Mouse (Mus musculus) T-helper 1 cell (primary cell): ENCODE results near the gene Bptf.

Experiments
- in situ Hi-C: fragments of 300-600 bp; cut with MboI, MseI; formaldehyde crosslinking; loops from one replicate; pipeline ENCODE4 v1.15.1; 2025; ENCODE audit warnings: high pct_unique_total_duplicates

The Bptf gene

DNA sequence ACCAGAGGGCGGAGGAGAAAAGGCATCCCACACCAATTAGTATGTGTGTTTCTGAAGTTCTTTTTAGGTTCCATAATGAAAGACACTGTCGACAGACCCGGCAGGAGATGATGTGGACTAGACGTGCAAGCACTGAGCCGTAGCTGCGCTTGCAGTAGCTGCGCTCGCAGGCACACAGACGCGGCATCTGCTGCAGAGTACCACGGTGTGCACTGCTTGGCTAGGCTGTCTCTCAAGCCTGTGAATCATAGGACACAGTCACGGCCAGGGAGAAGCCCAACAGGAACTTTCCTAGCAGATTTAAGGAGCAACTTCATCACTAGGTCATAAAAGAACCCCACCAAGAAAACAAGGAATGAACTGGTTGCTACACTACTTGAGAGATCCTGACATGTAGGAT is 14.1 kb downstream of the Bptf start:
- in situ Hi-C loops = no loop called here

DNA sequence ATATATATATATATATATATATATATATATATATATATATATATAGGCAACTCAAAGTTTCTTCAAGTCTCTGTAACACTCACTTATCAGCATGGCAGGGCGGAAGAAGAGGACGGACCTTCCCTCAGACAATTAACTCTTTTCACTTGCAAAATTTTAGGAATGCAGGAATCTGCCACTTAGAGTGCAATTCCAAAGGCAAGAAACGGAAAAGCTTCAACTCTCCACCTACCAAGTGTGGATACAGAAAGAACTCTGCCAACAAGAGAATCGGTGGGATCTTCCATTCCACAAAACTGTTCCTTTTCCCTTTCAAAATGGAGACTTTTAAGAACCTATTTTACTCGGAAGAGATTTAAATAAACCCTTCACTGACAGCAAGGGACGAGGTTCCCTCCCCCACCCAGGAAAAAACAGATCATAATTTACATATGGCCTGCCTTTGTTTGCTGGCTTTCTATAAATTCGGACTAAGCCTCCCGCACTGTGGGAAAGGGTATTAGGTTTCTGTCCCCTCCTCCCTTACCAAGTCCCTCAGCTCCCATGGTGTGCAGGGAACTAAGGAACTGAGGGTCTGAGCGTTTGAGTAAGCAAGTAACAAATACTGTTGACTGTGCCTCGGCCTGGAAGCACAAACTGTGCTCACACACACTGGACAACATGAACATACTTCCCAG is 17.9 kb downstream of the Bptf start:
- in situ Hi-C loops = no loop called here

DNA sequence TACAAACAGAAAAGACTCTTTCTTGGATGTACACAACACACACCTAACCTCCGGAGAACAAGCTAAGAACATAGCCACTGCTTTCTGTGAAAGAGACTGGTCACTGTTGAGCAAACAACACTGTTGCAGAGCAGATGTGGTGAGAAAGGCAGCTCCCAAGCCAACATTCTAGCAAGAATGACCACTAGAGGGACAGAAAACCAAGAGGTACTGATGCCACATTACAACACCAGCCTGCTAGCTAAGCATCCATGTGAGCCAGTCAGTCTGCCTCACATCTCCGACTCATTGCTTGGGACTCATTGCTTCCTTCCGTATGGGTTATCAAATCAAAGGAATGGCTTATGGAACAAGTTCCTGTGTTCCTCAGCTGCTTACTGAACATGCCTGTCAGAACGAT is 18.8 kb downstream of the Bptf start:
- in situ Hi-C loops = no loop called here

DNA sequence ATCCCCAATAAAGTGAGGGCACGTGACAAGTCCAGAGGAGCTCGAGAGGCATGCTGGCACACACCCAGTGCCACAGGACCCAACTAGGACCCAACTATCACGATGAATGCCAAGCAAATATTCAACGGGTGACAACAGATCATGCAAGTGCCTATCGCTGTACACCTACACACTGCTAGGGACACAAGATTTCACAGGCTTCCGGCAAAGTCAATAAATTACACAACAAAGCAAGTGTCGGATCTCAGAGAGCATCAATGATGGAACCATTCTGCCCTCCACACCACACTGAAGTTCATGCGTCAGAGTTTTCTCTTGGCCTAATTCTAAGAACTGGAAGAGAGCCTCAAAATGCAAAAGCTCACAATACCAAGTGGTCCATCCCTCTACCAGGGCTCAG is 22.3 kb downstream of the Bptf start:
- in situ Hi-C loops = no loop called here

DNA sequence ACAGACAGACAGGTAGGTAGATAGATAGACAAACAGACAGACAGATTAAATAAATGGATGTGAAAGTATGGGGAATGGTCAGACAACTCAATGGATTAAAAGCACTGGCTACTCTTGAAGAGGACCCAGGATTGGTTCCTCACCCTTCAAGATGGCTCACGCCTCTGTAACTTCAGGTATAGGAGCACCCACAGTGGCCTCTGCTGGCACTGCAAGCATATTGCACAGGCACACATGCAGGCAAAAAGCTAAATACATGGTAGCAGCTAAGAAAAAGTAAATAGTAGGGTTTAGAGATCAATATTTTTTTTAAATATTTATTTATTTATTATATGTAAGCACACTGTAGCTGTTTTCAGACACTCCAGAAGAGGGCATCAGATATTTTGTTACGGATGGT is 23.0 kb downstream of the Bptf start:
- in situ Hi-C loops = no loop called here

DNA sequence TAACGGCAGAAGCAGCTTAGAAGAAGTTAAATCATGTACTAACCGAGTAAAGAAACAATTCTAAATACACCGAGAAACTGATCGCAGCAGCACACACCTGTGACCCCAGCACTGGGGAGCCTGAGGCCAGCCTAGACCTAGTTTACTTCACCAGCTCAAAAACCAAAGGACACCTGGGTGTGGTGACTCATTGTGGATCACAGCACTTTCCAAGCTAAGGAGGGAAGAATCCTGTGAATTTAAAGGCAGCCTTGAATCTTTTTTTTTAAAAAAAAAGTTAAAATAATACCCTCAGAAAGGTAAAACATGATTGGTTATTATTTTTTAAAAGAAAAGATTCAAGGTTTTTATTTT is 24.2 kb downstream of the Bptf start:
- in situ Hi-C loops = no loop called here

DNA sequence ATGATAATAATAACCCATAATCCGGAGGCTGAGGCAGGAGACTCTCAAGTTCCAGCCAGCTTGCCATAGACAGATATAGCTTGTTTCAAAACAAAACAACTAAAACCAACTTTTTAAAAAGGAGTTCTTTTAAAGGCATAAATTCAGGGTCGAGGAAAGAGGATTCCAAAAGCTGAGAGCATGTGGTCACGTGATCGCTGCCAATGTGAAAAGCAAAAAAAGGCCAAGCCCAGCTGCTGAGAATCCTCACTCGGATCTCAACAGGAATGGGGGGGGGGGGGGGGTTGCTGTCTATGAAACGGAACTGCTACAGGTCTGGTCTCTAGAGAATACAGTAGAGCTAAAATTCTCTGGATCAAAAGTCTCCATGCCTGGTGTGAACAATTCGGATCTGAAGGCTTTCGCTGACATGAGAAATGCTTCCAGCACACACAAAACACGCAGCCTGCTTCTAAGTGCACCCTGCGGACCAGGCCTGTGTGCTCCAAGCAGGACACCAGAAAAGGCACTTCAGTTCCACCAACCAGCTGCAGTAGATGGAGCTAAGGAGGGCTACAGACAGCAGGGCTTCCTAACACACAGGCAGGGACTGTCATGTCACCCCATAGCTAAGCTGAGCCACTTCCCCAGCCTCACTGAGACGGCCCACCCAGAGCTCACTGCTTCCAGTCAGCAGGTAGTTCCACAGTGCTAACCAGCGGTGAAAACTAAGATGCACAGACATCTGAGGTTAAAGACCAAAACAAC is 24.8 kb downstream of the Bptf start:
- in situ Hi-C loops = no loop called here

DNA sequence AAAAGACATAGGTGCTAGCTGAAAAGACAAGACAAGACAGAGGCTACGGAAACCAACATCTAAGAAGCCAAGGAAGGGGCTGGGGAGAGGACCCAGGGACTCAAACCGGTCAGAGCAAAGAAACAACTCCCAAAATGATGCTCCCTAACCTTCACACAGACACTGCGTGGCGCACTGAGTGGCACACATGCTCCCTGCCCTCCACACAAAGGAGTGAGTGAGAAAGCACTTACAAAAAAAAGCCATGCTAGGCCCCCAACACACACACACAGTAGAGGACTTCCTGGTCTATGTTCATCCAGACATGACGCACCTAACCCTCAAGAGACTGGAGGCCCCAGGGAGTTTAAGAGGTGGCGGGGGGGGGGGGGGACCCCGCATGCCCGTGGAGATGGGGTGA is 25.5 kb downstream of the Bptf start:
- in situ Hi-C loops = no loop called here

DNA sequence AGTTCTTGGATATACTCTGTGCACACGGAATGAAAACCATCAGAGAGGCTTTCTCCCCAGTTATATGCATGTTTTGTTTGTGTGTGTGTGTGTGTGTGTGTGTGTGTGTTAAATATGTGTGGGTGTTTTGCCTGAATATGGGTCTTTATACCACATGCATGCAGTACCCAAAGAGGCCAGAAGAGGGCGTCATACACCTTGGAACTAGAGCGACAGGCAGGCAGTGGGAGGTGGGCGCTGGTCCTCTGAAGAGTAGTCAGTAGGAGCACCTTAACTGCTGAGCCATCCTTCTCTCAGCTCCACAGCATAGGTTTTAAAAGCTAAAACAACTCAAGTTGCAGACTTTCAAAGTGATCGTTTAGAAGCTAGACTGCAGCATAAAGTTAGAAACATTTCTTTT is 26.7 kb downstream of the Bptf start:
- in situ Hi-C loops = no loop called here

DNA sequence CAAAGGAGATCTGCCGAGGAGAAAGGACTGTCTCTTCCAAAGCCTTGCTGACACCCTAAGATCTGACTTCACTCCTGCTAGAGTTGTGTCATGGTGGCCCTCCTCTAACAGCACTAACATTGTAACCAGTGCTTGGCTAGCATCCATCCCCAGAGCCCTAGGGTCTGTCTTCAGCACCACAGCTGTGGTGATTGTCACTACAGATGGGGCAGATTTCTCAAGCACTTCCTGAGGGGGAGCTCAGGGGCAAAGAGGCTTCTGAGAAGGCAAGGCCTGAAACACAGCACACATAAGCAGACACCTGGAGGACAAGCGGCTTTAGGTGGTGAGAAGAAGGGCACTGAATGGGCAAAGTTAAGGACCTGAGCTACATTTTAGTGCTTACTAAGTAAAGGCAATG is 28.2 kb downstream of the Bptf start:
- in situ Hi-C loops = no loop called here

DNA sequence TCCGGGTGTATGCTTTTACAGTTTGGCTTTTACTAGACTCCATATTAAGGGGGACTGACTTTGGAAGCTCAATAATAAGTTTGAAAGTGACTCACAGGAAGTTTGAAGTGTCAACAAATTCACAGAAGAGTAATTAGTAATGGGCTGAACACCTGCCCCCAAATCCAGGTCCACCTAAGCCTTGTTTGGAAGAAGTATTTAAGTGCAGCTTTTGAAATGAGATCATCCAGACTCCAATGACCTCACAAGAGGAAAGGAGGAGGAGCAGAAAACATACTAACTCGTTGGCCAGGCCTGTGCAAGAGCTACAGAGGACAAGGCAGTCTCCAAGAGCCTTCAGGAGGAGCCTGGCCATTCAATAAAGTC is 28.7 kb downstream of the Bptf start:
- in situ Hi-C loops = no loop called here

DNA sequence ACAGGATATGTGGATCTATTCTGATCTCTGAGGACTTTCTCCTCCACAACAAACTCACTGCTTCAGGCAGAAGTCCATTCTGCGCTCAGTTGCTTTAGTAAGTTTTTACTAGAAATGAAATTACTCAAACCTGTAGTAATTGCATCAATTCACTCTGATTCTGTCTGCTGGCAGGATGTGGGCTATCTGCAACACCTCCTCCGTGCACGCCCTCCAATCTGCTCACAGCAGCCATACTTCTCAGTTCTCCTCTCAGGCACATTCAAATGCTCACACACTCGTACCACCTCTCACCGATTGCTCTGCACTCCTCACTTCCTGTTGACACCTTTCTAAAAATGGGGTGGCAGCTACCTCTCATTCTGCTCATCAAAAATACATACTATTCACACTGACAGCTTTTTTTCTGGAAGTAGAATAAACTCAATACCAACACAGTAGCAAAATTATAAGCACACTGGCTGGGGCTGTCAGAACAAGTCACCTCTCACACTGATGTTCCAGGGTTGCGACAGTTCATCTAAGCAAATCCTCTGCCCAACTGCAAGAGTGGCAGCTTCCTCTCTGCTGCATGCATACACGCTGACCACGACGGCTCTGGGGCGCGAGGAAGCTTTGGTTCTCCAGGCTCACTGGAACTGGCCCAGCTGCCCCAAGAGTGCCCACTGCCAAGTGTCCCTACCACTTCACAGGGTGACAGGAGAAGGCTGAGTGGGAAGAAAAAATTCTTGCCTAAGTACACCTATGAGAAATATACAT is 29.3 kb downstream of the Bptf start:
- in situ Hi-C loops = no loop called here

DNA sequence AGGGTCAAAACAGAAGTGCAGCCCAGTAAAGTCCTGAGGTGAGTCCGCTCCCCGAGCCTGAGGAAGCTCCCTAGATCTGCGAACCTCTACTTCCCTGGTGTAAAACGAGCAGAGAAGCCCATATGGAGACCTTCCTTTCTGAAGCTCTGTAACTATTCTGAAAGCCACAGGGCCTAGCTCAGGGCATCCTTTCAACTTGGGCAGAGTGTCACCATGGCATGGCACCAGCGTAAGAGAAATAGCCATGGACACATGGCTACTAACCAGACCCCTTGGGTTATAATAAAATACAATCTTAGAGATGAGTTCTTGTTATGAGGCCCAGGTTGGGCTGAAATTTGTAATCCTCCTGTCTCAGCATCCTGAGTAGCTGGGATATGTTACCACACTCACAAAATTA is 35.0 kb downstream of the Bptf start:
- in situ Hi-C loops = no loop called here

DNA sequence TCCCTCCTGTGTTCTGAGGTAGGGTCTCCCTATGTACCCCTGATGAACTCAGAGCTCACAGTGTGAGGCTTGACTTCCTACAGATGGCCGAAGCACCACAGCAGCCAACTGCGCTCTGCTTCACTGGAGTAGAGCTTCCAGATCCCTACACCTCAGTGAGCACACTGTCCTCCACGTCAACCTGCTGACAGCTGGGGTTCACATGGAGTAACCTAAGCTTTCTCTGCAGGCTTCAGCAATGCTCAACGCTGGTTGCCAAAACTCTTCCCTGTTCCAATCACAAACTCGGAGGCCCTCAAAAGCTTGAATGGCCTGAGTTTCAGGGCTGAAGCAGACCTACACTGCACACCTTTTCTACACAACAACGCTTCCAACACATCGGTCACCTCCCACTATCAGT is 38.1 kb downstream of the Bptf start:
- in situ Hi-C loops = no loop called here

DNA sequence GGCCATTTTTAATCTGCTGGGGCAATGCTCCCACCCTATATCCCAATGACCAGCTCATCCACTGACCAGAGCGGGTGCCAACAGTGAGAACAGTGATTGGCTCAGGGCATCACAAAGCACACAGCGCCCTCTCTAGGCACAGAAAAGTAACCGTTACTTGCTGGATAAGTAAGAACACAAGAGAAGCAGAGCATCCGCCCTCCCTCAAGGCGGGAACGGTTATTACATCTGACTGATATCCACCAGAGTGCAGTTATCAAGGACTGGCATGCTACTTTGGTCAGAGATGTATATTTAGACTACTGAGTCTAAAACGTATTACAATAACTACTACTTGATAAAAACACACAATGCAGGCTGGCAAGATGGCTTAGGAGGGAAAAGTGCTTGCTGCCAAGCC is 39.3 kb downstream of the Bptf start:
- in situ Hi-C loops = no loop called here

DNA sequence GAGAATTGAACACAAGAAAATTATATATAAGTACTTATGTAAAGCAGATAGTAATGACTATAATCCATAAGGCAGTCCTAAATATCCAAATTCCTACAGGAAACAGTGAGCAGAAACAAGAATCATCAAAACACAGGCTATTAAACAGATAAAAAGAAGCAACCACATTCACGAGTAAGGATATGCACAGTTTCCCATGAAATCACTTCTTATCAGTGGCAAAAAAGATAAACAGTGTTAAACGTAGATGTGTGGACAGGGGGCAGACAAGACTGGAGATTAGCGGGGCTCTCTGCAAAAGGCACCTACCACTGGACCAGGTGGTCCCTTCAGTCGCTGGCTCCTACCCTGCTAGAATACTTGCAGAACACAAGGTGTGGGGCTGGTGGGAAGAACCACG is 46.1 kb downstream of the Bptf start:
- in situ Hi-C loops = no loop called here

DNA sequence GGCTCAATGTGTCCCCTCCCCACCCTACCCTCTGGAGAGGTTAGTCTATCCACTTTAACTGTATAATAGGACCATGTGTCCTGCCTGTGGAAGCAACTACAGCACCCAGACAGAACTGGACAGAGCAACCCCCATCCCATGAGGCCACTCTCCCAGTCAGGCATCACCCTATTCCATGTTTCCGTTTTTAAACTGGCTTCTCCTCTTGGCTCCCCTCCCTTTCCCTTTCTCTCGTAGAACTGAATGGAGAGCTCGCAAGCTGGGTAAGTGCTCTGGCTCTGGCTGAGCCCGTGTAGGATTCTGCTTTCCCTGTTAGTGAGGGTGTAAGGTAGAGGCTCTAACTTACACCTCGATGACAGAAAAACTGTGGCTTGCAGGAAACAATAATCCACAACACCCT is 48.4 kb downstream of the Bptf start:
- in situ Hi-C loops = no loop called here

DNA sequence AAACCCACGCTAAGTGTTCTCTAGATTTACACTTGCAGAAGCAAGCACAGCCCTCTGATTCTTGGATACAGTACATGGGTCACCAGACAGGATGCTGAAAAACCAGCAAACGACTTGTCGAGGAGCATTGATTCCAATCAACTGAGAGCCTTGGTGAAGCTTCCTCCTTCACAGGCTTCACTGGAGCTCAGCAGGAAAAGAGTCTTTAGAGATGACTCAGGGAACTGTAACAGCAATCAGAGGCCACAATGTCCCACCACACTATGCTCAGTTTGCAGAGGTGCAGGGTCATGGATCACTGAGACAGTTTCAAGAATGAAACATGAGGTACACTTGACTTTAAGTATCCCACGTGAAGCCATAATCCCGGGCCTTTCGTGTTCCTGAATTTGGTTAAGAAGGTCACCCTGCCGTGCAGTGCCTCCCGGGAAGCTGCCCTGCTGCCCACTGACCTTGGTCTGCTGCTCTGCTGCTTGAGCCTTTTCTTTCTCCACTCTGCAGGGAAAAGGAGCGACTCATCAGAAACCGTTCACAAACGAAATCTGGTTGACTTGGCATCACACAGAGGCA is 66.6 kb downstream of the Bptf start:
- in situ Hi-C loops = no loop called here

DNA sequence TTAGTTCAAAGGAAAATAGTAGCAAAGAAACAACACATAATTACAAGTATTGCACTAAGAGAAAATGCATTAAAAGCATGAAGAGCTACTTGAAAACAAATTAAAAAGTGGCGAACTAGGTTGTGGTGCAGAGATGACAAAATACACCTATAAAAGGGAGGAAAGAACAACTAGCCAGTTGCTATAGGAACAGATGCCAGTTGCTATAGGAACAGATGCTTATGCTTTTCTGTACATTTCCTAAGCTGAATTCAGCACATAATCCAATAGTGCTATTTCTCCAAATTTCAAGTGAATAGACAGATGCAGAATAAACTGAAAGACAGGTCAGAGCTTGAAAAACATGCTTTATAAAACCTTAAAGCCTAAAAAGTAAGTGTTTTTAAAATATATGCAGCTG is 67.3 kb downstream of the Bptf start:
- in situ Hi-C loops = no loop called here

DNA sequence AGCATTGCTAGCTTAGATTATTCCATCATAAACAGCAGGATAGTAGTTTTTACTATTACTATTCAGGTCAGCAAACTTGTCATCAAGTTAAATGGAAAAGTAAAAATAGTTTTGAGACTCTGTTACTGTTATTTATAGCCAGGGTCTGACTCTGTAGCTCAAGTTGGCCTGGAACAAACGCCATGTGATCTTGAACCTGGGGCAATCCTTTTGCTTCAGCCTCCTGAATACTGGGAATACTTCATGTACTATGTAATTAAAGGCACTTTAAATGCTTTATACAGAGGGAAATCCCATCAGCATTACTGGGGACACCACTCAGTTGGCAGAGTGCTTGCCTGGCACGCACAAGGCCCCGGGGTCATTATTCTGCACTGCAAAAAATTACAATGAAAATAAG is 68.9 kb downstream of the Bptf start:
- in situ Hi-C loops = no loop called here

DNA sequence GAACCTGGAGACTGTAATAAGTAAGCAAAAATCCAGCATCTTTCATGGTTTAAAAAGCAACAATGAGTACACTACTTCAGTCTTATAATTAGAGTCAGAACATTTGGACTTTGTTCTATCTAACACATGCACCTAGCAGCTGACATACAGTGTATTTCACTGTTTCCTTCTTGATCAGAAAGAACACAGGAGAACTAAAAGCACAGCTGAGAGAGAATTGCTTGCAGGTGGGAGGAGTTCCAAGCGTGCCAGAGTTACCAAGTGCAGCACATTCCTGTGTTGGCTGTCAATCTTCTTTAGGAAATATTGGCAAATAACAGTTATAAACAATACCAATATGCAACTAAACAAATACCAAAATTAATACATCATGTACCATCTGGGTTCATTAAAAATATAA is 71.0 kb downstream of the Bptf start:
- in situ Hi-C loops = no loop called here

DNA sequence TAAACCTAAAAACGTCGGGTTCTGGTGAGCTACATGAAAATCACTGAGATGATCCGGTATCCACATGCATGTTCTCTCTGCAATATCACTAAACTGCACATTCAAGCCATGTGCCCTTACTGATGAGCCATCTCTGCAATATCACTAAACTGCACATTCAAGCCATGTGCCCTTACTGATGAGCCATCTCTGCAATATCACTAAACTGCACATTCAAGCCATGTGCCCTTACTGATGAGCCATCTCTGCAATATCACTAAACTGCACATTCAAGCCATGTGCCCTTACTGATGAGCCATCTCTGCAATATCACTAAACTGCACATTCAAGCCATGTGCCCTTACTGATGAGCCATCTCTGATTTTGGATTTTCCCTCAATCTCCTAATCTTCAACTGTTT is 72.3 kb downstream of the Bptf start:
- in situ Hi-C loops = loop anchor here (10.0 kb wide), 1 partner anchor 435 kb away; no protein-coding TSS in a partner anchor

DNA sequence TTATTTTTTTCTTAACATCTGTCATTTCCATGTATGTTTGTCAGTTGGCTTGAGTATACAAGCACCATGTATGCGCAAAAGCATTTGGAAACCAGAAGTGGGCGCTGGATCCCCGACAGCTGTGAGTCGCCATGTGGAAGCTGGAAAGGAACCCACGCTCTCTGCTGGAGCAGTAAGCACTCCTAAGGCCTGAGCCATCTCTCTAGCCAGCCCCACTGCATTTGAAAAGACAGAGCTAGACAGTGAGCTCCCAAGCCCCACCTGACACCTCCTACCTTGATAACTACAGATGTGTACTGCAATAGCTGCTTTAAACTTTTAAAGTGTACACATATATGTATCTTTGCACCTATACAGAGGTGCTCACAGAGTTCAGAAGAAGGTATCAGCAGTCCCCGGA is 74.5 kb downstream of the Bptf start:
- in situ Hi-C loops = loop anchor here (10.0 kb wide), 1 partner anchor 437 kb away; no protein-coding TSS in a partner anchor
